Mouse (Mus musculus): ENCODE measurements at regions not wholly inside any gene's neighbourhood (a gene's known extent, or its start where the extent isn't known, plus 50 kb on each side); places are given as distances from the start of the nearest gene placed in this dataset.

DNA sequence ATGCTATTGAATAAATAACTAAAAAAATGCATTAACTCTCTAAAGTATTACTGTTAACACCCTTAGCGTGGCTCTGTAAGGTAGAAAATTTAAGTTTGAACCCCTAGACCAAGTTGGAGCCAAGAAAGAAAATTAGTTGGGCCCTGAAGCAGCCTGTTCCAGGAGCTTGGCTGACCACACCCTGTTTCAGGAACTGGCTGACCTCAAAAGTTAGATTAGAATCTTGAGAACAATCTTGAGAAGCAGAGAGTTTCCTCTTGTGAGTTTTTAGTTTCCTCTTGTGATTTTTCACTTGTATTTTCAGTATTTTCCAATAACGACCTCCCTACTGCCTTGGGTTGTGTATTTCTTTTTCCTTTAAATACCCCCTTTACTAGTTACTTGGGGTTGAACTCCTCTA, 2647.2 kb downstream of the Gm37988 start:
- no peak for DNase-seq (ENCODE audit: low spot score)
- 72% methylated on average over 2 of the region's 2 CpGs for WGBS
- no peak overlapping the region for H3K4me3 ChIP-seq (replicated peaks; ENCODE audit: low read length)
- H3K36me3 ChIP-seq (ENCODE audit: control insufficient read depth, insufficient read depth, low read length), result no peaks in the 10 kb centered on the region
- no peaks in the 10 kb centered on the region for H3K9me3 ChIP-seq (ENCODE audit: control insufficient read depth, low read length)
- H3K9ac ChIP-seq (ENCODE audit: low read depth, low read length, severe bottlenecking), result no peak overlapping the region
- no peaks in the 10 kb centered on the region for H3K4me1 ChIP-seq (ENCODE audit: control insufficient read depth, insufficient read depth, low read length)
- no peak for TF ChIP-seq POLR2A (IDR thresholded peaks at IDR 0.05; ENCODE audit: borderline replicate concordance, extremely low read depth, insufficient read depth, insufficient read length)
- ATAC-seq (ENCODE audit: low FRiP score, low read depth), result no peak
- H3K27ac ChIP-seq (replicated peaks; ENCODE audit: low read depth, low read length), result no peak overlapping the region
- no peak overlapping the region for H3K4me2 ChIP-seq (replicated peaks; ENCODE audit: low read depth, low read length, severe bottlenecking)
- H3K27me3 ChIP-seq (ENCODE audit: control insufficient read depth, insufficient read depth, low read length), result no peaks in the 10 kb centered on the region

DNA sequence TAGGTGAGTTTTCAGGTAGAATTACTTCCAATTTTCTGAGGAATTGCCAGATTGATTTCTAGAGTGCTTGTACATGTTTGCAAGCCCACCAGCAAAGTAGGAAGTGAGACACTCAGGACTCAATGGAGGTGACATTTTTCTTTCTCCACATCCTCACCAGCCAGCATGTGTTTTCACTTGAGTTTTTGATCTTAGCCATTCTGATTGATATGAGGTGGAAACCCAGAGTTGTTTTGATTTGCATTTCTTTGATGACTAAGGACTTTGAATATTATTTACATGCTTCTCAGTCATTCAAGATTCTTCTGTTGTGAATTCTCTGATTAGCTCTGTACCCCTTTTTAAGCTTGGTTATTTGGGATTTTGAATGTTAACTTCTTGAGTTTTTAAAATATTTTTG, 2650.2 kb downstream of the Gm37988 start:
- Histone ChIP-seq H3K4me1 (ENCODE audit: control insufficient read depth, insufficient read depth, low read length) (no peaks in the 10 kb centered on the region), H3K9me3 (ENCODE audit: control insufficient read depth, low read length) (no peaks in the 10 kb centered on the region), H3K4me2 (replicated peaks; ENCODE audit: low read depth, low read length, severe bottlenecking) (no peak overlapping the region), H3K27ac (replicated peaks; ENCODE audit: low read depth, low read length) (no peak overlapping the region), H3K4me3 (replicated peaks; ENCODE audit: low read length) (no peak overlapping the region), H3K27me3 (ENCODE audit: control insufficient read depth, insufficient read depth, low read length) (no peaks in the 10 kb centered on the region), H3K9ac (ENCODE audit: low read depth, low read length, severe bottlenecking) (no peak overlapping the region), H3K36me3 (ENCODE audit: control insufficient read depth, insufficient read depth, low read length) (no peaks in the 10 kb centered on the region)
- no peak for TF ChIP-seq POLR2A (IDR thresholded peaks at IDR 0.05; ENCODE audit: borderline replicate concordance, extremely low read depth, insufficient read depth, insufficient read length)
- ATAC-seq (ENCODE audit: low FRiP score, low read depth) (no peak), DNase-seq (ENCODE audit: low spot score) (no peak)

DNA sequence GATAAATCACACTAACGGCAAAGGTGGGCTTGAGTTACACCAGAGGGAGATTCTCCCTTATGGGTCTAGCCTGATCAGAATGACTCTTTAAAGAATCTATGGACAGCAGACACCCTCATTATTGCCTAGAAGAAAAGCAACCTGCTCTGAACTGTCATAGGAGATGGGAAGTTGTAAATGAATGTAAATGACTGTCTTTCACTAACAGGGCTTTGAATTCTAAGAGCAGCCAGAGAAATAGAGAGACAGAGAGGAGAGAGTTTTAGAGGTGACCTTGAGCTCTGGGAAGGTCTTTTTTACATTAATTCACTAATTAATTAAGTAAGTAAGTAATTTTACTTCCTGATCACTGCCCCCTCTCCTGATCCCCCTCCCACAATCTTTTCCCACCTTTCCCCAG, 2686.4 kb downstream of the Gm37988 start:
- no peak for TF ChIP-seq POLR2A (IDR thresholded peaks at IDR 0.05; ENCODE audit: borderline replicate concordance, extremely low read depth, insufficient read depth, insufficient read length)
- Histone ChIP-seq H3K36me3 (ENCODE audit: control insufficient read depth, insufficient read depth, low read length) (no peaks in the 10 kb centered on the region), H3K4me1 (ENCODE audit: control insufficient read depth, insufficient read depth, low read length) (no peaks in the 10 kb centered on the region), H3K9me3 (ENCODE audit: control insufficient read depth, low read length) (no peaks in the 10 kb centered on the region), H3K9ac (ENCODE audit: low read depth, low read length, severe bottlenecking) (no peak overlapping the region), H3K27ac (replicated peaks; ENCODE audit: low read depth, low read length) (no peak overlapping the region), H3K27me3 (ENCODE audit: control insufficient read depth, insufficient read depth, low read length) (no peaks in the 10 kb centered on the region), H3K4me3 (replicated peaks; ENCODE audit: low read length) (no peak overlapping the region), H3K4me2 (replicated peaks; ENCODE audit: low read depth, low read length, severe bottlenecking) (no peak overlapping the region)
- WGBS, result 89% methylated on average over 1 of the region's 1 CpGs
- DNase-seq (ENCODE audit: low spot score) (no peak), ATAC-seq (ENCODE audit: low FRiP score, low read depth) (no peak)

DNA sequence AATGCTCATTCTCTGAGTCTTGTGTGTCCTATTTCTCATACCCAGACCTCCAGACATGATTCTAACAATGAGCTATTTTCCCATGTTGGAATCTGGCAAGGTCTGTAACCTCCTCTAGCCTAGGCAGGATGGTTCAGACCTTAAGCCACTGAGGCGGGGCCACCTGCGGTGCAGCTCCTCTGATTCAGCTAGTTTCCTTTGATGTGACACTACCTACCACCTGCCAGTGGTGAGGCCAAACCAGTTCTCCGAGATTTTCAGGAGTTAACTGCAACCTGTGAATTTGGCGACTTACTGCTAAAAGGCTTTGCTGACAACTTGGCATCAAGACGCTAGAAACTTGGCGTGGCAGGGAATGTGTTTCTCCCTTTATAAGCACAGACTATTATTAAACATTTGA, 2691.3 kb downstream of the Gm37988 start:
- DNase-seq (ENCODE audit: low spot score), result peak; percentile 3

DNA sequence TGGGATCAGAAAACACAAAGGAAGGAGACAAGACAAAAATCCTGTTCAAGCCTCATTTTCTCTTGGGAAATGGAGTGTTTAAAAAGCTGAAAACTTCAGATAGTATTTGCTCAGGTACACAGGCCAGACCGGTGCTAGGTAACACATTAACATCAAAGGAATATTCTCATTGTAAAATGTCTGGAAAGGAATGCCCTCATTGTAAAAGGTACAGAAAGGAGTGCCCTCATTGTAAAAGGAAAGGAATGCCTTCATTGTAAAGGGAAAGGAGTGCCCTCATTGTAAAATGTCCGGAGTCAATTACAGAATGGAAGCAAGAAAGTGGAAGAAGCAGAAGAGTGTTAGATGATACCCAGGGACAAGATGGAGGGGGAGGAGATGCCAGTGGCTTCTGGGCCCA, 2694.7 kb downstream of the Gm37988 start:
- WGBS, result 76% methylated on average over 2 of the region's 2 CpGs
- Histone ChIP-seq H3K36me3 (ENCODE audit: control insufficient read depth, insufficient read depth, low read length) (no peaks in the 10 kb centered on the region), H3K9me3 (ENCODE audit: control insufficient read depth, low read length) (no peaks in the 10 kb centered on the region), H3K4me1 (ENCODE audit: control insufficient read depth, insufficient read depth, low read length) (no peaks in the 10 kb centered on the region), H3K4me2 (replicated peaks; ENCODE audit: low read depth, low read length, severe bottlenecking) (no peak overlapping the region), H3K27me3 (ENCODE audit: control insufficient read depth, insufficient read depth, low read length) (no peaks in the 10 kb centered on the region), H3K9ac (ENCODE audit: low read depth, low read length, severe bottlenecking) (no peak overlapping the region), H3K27ac (replicated peaks; ENCODE audit: low read depth, low read length) (no peak overlapping the region), H3K4me3 (replicated peaks; ENCODE audit: low read length) (no peak overlapping the region)
- ATAC-seq (ENCODE audit: low FRiP score, low read depth), result no peak
- DNase-seq (ENCODE audit: low spot score), result no peak
- no peak for TF ChIP-seq POLR2A (IDR thresholded peaks at IDR 0.05; ENCODE audit: borderline replicate concordance, extremely low read depth, insufficient read depth, insufficient read length)

More for the DNA sequence above, 2691.3 kb downstream of the Gm37988 start:
- Histone ChIP-seq H3K36me3 (ENCODE audit: control insufficient read depth, insufficient read depth, low read length) (no peaks in the 10 kb centered on the region), H3K27ac (replicated peaks; ENCODE audit: low read depth, low read length) (no peak overlapping the region), H3K9me3 (ENCODE audit: control insufficient read depth, low read length) (no peaks in the 10 kb centered on the region), H3K9ac (ENCODE audit: low read depth, low read length, severe bottlenecking) (no peak overlapping the region), H3K4me2 (replicated peaks; ENCODE audit: low read depth, low read length, severe bottlenecking) (no peak overlapping the region), H3K4me1 (ENCODE audit: control insufficient read depth, insufficient read depth, low read length) (no peaks in the 10 kb centered on the region), H3K27me3 (ENCODE audit: control insufficient read depth, insufficient read depth, low read length) (no peaks in the 10 kb centered on the region), H3K4me3 (replicated peaks; ENCODE audit: low read length) (no peak overlapping the region)
- no peak for ATAC-seq (ENCODE audit: low FRiP score, low read depth)
- no peak for TF ChIP-seq POLR2A (IDR thresholded peaks at IDR 0.05; ENCODE audit: borderline replicate concordance, extremely low read depth, insufficient read depth, insufficient read length)
- WGBS, result 46% methylated on average over 6 of the region's 6 CpGs

DNA sequence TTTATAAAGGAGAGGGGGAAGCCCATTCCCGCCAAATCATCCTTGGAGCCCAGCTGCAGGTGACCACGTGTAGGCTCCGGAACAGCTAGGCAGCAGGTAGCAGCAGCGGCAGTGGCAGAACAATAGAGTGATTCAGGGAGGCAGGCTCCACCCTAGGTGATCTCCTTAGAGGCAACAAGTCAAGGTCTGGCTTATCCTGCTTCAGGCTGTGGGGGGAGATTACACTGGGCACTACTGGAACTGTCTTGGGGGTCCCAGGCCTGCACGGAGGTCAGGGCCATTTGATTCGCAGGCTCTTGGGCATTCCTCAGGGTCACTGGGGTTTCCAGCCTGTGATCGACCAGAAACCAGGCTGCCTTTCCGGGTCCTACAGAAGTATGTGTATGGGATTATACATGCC, 2711.1 kb downstream of the Gm37988 start:
- no peak for DNase-seq (ENCODE audit: low spot score)
- Histone ChIP-seq H3K36me3 (ENCODE audit: control insufficient read depth, insufficient read depth, low read length) (no peaks in the 10 kb centered on the region), H3K27ac (replicated peaks; ENCODE audit: low read depth, low read length) (no peak overlapping the region), H3K27me3 (ENCODE audit: control insufficient read depth, insufficient read depth, low read length) (no peaks in the 10 kb centered on the region), H3K9me3 (ENCODE audit: control insufficient read depth, low read length) (no peaks in the 10 kb centered on the region), H3K4me3 (replicated peaks; ENCODE audit: low read length) (no peak overlapping the region), H3K4me1 (ENCODE audit: control insufficient read depth, insufficient read depth, low read length) (no peaks in the 10 kb centered on the region), H3K4me2 (replicated peaks; ENCODE audit: low read depth, low read length, severe bottlenecking) (no peak overlapping the region), H3K9ac (ENCODE audit: low read depth, low read length, severe bottlenecking) (no peak overlapping the region)
- TF ChIP-seq POLR2A (IDR thresholded peaks at IDR 0.05; ENCODE audit: borderline replicate concordance, extremely low read depth, insufficient read depth, insufficient read length), result no peak
- WGBS, result 71% methylated on average over 8 of the region's 8 CpGs
- ATAC-seq (ENCODE audit: low FRiP score, low read depth), result no peak

All from limb, embryonic 14.5 days (tissue).